ENCODE assay signal across 10 mouse cellular contexts in genomic region chr12:102166691-102167261, GRCm38 (mm10). TPM values are rescaled to one million over a fixed set of nuclear protein-coding genes. Genes with fewer than 3 reads are reported as not detected.
A peak's percentile ranks its signal among the peaks of the same experiment; 100 is the strongest.
DNase-seq lines count a peak whose midpoint lies in the region; ATAC-seq lines count a peak whose summit lies in the region.
"Had no signal": no experiment of that assay in that cellular context is flagged by ENCODE, and none has a peak within 500 bp of the region (broad histone marks: within the 10 kb centered on the region; RNA-seq: fewer than 3 reads in every experiment).

No protein-coding gene starts in this region.

- no peak overlapping the region for H3K4me3 ChIP-seq in heart, embryonic 11.5 days (ENCODE audit: low read depth, low read length)
- no peak overlapping the region for H3K4me3 ChIP-seq in hindbrain, embryonic 13.5 days
- no peak overlapping the region for H3K4me3 ChIP-seq in midbrain, embryonic 11.5 days (ENCODE audit: low read depth, low read length)
- H3K4me3 ChIP-seq: gastrocnemius, adult 2 months had no signal

- ATAC-seq in heart, embryonic 11.5 days (replicated peaks; ENCODE audit: insufficient number of reproducible peaks, low FRiP score, low TSS enrichment) = no peak
- ATAC-seq in hindbrain, embryonic 13.5 days (ENCODE audit: low FRiP score) = peak; percentile 90
- ATAC-seq in midbrain, embryonic 11.5 days (ENCODE audit: low FRiP score) = 0 out of 2 replicates have a peak, but pooled peaks have one; percentile 30

- DNase-seq in heart, postnatal 36 days = no peak
- DNase-seq in brain, adult 2 months (ENCODE audit: low read depth, low spot score) = peak; percentile 17
- peak; percentile 81 for DNase-seq in midbrain, embryonic 11.5 days (ENCODE audit: low spot score, missing footprints)
- no peak for DNase-seq in frontal cortex, postnatal 25 days (ENCODE audit: low spot score in 2 of 2)
- no peak for DNase-seq in cerebellum, adult 11 months
- no peak for DNase-seq in gastrocnemius, postnatal 14 days
- DNase-seq: B cell, adult 2 months; gastrocnemius, adult 2 months had no signal

- peak overlapping the region; percentile 25; the same call in 1 of the 2 replicates for H3K27ac ChIP-seq in heart, embryonic 11.5 days (ENCODE audit: low read depth, low read length)
- peak overlapping the region; percentile 40; the same call in 1 of the 2 replicates for H3K27ac ChIP-seq in hindbrain, embryonic 13.5 days
- H3K27ac ChIP-seq in midbrain, embryonic 11.5 days (ENCODE audit: low read depth, low read length) = no peak overlapping the region
- H3K27ac ChIP-seq: gastrocnemius, adult 2 months had no signal

- H3K9me3 ChIP-seq in heart, embryonic 11.5 days (replicated peaks; ENCODE audit: control insufficient read depth, low read length) = no peaks in the 10 kb centered on the region
- no peaks in the 10 kb centered on the region for H3K9me3 ChIP-seq in hindbrain, embryonic 13.5 days
- H3K9me3 ChIP-seq in midbrain, embryonic 11.5 days (ENCODE audit: control insufficient read depth, low read length) = no peaks in the 10 kb centered on the region

- no peak overlapping the region for H3K9ac ChIP-seq in heart, embryonic 11.5 days (ENCODE audit: low read depth, low read length)
- no peak overlapping the region for H3K9ac ChIP-seq in hindbrain, embryonic 13.5 days
- no peak overlapping the region for H3K9ac ChIP-seq in midbrain, embryonic 11.5 days (ENCODE audit: low read length)

- H3K4me1 ChIP-seq in heart, embryonic 11.5 days (ENCODE audit: control insufficient read depth, insufficient read depth, low read length) = no peaks in the 10 kb centered on the region
- peaks cover 11% of the 10 kb centered on the region for H3K4me1 ChIP-seq in hindbrain, embryonic 13.5 days (replicated peaks)
- H3K4me1 ChIP-seq in midbrain, embryonic 11.5 days (ENCODE audit: control insufficient read depth, insufficient read depth, low read length) = no peaks in the 10 kb centered on the region

- WGBS in heart, embryonic 11.5 days (ENCODE audit: insufficient replicate concordance) = 47% methylated on average over 5 of the region's 5 CpGs
- WGBS in hindbrain, embryonic 13.5 days = 48% methylated on average over 5 of the region's 5 CpGs
- WGBS in midbrain, embryonic 11.5 days = 79% methylated on average over 5 of the region's 5 CpGs

- no peaks in the 10 kb centered on the region for H3K36me3 ChIP-seq in heart, embryonic 11.5 days (ENCODE audit: control insufficient read depth, insufficient read depth, low read length)
- no peaks in the 10 kb centered on the region for H3K36me3 ChIP-seq in hindbrain, embryonic 13.5 days
- no peaks in the 10 kb centered on the region for H3K36me3 ChIP-seq in midbrain, embryonic 11.5 days (ENCODE audit: control insufficient read depth, insufficient read depth, low read length)

- H3K27me3 ChIP-seq in heart, embryonic 11.5 days (ENCODE audit: control insufficient read depth, insufficient read depth, low read length) = 0 out of 2 replicates have a peak, but pooled peaks cover 3% of the 10 kb centered on the region
- H3K27me3 ChIP-seq in hindbrain, embryonic 13.5 days = 0 out of 2 replicates have a peak, but pooled peaks cover 3% of the 10 kb centered on the region
- no peaks in the 10 kb centered on the region for H3K27me3 ChIP-seq in midbrain, embryonic 11.5 days (ENCODE audit: control insufficient read depth, insufficient read depth, low read length)

- intact Hi-C loops in heart, postnatal 36 days (cut with DNase I) = no loop called here
- intact Hi-C loops in gastrocnemius, postnatal 14 days (cut with DNase I; ENCODE audit: low total_unique reads) = no loop called here

- H3K4me2 ChIP-seq in heart, embryonic 11.5 days = no peak overlapping the region
- H3K4me2 ChIP-seq in hindbrain, embryonic 13.5 days = no peak overlapping the region
- no peak overlapping the region for H3K4me2 ChIP-seq in midbrain, embryonic 11.5 days

RNA-seq across cellular contexts. Expression of gene Slc24a4, which starts 38.2 kb away (rescaled TPM):
- polyA plus RNA-seq in heart, embryonic 11.5 days (2014; fragmentation: Nextera tagmentation; extraction: Ambion mirVana) = 1.8 and 1.9 TPM in 2 replicates
- total RNA-seq in heart, postnatal 36 days (2021) = 1 to 10 TPM; 1.3 to 2.0 TPM
- polyA plus RNA-seq in hindbrain, embryonic 13.5 days (2015; fragmentation: Nextera tagmentation; extraction: Ambion mirVana) = 1.7 and 1.9 TPM in 2 replicates
- 0.19 and 0.26 TPM in 2 replicates for polyA plus RNA-seq in midbrain, embryonic 11.5 days (2014; fragmentation: Nextera tagmentation; extraction: Ambion mirVana)
- under 1 TPM; 0.09 to 0.23 TPM for total RNA-seq in gastrocnemius, postnatal 14 days (2021)
- total RNA-seq: gastrocnemius, adult 2 months had no signal

Comparison
In these comparisons a context has a peak if more than half of its experiments do, and no peak if none do; other contexts are left out.
1. DNase-seq: peak in brain, adult 2 months (single experiment) and midbrain, embryonic 11.5 days (single experiment); none in heart, postnatal 36 days (0 of 2), frontal cortex, postnatal 25 days (0 of 2), cerebellum, adult 11 months (single experiment) and gastrocnemius, postnatal 14 days (single experiment).